Mouse (Mus musculus): ENCODE data around the gene Fyb2. TPM values are rescaled to one million over a fixed set of nuclear protein-coding genes. Genes with fewer than 3 reads are reported as not detected.
"Not testable (repeated sequence)": the region's sequence is repeated elsewhere in the genome, so short reads cannot be mapped to it uniquely, and the experiment has no call there.

The Fyb2 gene
- total RNA-seq, 2 experiments from 2014 or later: 1.2 to 1.8 TPM

DNA sequence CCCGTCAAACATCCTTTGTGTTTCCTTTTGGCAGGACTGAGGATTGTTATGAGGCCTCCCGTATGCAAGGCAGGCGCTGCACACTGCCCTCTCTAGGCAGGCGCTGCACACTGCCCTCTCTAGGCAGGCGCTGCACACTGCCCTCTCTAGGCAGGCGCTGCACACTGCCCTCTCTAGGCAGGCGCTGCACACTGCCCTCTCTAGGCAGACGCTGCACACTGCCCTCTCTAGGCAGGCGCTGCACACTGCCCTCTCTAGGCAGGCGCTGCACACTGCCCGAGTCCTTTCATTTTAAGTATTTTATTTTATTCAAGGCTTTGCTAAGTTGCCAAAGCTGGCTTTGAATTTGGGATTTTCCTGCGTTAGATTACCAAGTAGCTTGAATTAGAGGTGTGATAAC is 91.4 kb downstream of the Fyb2 start:
- not testable (repeated sequence) for DNase-seq (ENCODE audit: low spot score in 2 of 2)

DNA sequence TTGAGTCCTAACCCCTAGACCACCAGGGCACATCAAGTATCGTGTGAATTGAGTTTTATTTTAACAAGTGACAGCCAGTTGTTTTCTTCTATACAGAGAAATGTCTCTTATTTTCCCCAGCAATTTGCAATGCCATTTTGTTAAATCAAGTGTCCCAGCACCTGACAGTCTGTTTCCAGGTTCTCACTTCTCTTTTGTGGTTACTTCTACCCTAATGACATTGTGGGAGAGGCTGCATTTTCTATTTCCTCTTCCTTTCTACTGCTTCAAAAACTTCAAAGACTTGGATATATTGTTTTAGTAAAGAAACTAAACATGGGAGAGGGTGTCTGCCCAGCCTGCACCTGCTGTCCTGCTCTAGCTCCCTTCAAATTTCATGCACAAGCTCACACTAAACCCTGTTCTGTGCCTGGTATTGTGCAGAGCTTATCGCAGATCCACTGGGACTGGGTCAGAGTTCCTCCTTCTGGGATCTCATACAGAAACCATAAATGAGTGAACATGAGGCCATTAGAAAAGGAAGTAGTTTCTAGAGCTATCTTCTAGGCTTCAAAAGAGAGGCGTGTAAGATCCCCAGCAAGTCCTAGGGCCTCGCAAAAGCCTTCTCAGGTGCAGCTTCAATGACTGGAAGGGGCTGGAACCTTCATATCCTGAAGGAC is 94.2 kb downstream of the Fyb2 start:
- DNase-seq (ENCODE audit: low spot score in 2 of 2): no peak

DNA sequence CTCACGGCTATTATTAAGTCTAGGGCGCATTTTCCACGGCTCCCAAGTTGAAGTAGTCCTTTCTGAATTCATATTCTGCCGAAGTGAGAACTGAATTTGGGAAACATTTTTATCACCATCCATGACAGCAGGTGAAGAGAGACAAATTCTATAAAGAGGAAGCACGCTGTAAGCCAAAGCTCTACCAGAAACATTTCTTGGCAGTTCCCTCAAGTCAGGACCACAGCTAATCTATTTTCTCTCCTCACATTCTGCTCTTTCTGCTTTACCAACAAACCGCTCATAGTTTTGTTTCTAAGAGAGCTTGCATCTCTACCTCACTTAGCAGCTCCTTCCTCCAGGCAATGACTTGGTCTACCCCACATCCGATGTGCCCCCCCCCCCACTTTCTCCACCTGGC is 100.5 kb downstream of the Fyb2 start:
- no peak for DNase-seq (ENCODE audit: low spot score in 2 of 2)

DNA sequence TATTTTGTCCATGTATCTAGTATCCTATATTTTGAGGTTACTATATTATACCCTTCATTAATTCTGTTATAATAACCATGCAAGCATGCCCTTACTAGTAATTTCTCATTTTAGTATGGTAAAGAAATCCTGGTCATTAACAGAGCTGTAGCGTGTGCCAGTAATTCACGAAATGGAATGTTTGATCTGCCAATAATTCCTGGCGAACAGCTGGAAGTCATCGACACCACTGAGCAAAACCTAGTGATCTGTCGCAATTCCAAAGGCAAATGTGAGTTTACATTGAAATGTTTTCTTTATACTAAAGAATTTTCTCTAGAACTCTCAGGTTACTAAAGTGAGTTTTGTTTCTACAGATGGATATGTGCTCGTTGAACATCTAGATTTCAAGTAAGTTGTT is 102.2 kb downstream of the Fyb2 start:
- no peak for DNase-seq (ENCODE audit: low spot score in 2 of 2)

DNA sequence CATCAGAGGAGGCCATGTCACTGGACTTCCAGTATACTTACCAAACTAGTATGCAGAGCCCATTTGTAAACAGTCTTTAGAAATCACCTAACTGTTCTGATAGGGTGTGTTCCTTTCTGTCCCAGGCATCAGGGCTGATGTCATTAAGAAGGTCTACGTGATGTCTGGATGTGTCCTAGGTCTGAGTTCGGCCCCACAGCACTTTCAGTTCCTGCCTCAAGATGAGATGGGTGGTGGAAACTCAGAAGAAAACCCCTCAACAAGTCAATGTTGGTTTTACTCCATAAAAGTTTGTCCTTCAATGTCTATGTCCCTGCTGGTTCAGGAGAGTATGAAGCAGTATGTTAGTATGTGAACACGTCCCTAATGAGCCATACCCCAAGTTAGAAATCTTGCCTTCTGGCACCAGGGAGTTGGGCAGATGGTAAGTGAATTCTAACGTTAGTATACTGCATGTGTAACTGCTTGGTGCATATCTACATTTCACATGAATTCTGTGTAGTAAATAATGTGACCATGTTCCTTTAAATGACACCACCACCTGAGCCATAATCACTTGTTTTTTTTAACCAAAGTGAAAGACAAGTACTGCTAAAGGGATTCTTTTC is 102.9 kb downstream of the Fyb2 start:
- DNase-seq (ENCODE audit: low spot score in 2 of 2): no peak

DNA sequence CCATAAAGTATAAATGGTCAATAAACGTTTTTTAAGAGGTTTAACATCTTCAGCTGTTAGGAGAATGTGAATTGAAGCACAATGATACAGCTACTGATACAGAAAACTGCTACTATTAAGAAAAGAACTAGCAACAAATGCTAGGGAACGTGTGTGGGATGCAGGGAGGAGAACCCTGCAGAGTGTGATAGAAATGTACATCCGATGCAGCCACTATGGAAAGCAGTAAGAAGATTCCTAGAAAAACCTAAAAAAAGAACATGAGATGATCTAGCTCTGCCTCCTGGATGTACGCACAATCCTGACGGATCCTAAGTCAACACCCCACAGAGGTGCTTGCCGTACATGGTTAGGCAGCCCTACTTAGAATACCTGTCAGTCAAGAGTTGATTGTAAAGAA is 114.0 kb downstream of the Fyb2 start:
- DNase-seq (ENCODE audit: low spot score in 2 of 2): no peak

DNA sequence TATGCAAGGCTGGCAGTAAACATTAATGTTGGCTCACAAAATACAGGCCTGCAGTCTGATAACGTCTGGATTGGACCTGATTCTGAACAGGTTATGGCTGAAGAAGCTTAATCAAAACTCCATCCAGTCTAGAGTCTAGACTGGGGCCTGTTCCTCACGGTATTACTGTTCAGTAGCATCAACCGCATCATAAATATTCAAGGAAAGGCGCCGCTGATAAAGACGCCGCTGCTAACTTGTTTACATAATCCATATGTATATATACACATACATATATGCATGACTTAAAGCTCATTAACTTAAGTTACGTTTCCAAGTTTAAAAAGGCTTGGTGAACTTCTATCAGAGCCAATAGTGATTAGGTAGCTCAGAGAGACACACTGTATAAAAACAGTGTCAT is 117.8 kb downstream of the Fyb2 start:
- DNase-seq (ENCODE audit: low spot score in 2 of 2): no peak

DNA sequence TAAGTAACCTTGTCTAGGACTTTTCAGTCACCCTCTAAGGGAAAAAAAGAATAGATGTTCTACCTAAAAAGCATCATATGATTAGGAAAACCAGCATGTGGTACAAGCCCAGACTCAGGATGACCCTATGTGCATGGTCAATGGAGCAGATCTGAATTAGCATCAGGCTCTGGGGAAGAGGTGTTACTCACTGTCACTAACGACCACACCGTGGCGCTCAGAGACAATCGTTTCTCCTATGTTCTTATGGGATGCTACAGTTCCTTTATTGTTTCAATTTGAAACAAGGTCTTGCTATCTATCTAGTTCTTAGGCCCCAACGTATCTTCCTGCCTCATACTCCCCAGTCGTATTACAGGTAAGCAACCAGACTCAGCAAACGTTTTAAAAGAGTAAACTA is 119.9 kb downstream of the Fyb2 start:
- DNase-seq (ENCODE audit: low spot score in 2 of 2): no peak

DNA sequence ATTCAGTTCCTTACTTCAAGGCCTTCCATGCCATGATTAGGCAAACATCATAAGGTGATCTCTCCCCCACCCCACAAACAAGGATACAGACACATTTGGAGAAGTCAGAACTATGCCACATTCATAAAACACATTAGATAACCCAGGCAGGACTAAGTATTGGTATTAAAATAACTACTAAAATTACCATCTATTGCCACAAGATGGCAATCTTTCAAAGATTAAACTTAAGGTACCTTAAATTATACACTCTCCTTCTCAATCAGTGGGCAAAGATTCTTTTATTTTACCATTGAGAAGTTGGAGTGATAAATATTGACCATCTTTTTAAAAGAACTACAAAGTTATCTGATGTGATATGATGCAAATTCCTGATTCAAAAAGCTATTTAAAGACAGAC is 121.0 kb downstream of the Fyb2 start:
- no peak for DNase-seq (ENCODE audit: low spot score in 2 of 2)

DNA sequence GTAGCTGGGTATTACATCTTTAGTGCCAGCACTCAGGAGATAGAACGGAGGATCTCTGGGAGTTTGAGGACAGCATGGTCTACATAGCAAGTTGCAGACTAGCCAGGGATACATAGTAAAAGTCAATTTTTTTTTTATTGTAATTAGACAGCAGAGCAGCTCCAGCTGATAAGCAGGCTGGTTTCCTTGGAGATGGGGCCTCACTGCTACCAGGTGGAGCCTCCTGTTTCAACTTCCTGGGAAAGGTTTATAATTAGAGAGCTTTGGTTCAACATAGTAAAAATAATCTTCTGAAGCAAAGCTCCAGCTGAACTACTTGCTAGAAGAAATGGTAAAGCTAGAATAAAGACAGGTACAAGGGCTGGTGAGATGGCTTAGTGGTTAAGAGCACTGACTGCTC is 136.8 kb downstream of the Fyb2 start:
- no peak for DNase-seq (ENCODE audit: low spot score in 2 of 2)

DNA sequence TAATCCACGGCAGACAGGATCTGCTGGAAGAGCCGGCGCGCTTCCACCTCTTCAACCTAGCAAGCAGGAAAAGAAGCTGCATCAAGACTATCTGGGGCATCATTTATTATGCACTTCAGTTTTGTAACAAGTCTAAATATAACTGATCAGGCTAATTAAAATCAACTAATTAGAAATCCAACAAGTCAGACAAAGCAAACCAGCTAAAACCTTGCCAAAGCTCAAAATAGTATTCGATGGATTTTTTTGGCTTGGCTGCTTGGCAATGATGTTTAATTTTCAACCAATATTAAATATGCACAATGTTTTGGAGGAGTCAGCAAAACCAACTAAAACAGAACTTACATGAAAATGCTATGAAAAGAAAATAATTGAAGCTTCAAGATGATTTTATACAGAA is 138.0 kb downstream of the Fyb2 start:
- no peak for DNase-seq (ENCODE audit: low spot score in 2 of 2)

Other genes starting within 250 kb of the Fyb2 start
- under 1 TPM; 0.13 to 0.43 TPM for gene C8b, start 147.1 kb upstream of the Fyb2 start, total RNA-seq (2021)
- gene Gm17662, start 56.1 kb upstream of the Fyb2 start, total RNA-seq (2021): not detected
- gene C8a, start 37.1 kb upstream of the Fyb2 start, total RNA-seq (2021): not detected
- 10 to 100 TPM; 22.5 to 23.5 TPM for gene Prkaa2, start 196.4 kb downstream of the Fyb2 start, total RNA-seq (2021)
- gene Plpp3, start 243.9 kb downstream of the Fyb2 start, total RNA-seq (2021): 100 to 1,000 TPM; 147 to 149 TPM

All from layer of hippocampus, postnatal 10 days (tissue).